Mouse (Mus musculus): Measurements from ENCODE around the gene Sepsecs.

Gene Sepsecs

DNA sequence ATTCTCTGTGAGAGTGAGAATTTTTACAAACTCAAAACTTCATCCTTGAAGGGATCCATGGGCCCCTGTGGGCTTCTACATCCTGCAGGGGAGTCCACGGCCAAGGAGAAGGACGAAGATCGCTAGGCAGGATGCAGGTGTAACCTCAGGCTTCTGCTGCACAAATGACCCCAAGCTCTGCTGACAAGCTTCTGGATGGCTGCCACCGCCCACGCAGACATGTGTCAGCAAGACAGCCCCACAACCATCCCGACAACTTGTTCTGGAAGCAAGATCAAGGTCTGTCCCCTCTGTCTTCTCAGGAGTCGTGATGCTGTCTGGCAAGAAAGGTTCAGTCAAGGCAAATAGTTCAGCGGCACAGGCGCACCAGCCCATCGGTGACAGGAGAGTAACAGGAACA lies 59.8 kb downstream of the Sepsecs start:
- peak in 1 of 2 experiments; percentile 13 for DNase-seq

DNA sequence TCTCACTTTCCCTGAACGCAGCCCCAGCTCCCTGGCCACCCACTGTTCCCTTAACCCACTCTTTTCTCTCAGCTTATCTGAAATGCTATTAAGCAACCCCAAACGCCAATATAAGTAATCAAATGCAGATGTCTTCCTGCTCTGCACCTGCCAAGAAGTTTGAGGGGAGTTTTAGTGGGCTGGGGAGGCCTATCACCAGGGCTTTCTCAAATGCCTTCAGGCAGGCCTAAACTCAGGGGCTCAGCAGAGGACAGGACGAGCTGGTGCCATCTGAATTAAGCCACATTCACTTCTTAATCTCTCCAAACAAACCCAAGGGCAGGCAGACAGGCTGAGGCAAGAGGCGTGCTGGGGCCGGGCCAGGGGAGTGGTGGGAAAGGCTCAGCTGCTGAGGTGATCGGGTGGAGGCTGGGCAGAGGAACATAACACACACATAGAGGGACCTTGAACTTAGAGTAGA lies 64.9 kb downstream of the Sepsecs start:
- DNase-seq, result no peak

DNA sequence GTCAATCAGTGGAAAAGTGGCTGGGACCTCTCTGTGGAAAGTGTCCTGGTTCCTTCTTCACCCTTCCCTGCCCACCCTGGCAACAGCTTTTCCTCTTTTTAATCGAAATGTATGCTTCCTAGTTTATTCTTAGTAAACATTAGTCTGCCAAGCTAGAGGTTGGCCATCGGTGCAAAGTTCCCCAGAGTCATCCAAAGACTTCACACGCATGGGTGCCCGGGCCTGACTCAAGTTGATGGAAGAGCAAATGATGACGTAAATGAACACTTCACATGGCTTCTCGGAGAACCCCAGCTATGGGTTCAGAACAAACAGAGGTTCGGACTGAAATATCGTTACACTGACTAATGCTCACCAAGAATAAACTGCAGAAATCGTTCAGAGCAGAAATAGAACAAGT lies 78.9 kb downstream of the Sepsecs start:
- DNase-seq, result no peak

All from cerebellum, postnatal 36 days (tissue).